Mouse (Mus musculus) limb, embryonic 12.5 days (tissue): ENCODE data around the gene Kif22. TPM values are rescaled to one million over a fixed set of nuclear protein-coding genes. Genes with fewer than 3 reads are reported as not detected.

ENCODE experiments used
- ATAC-seq: fragments of 200-750 bp; cut with Nextera tagmentation; 2 replicates; pipeline ENCODE4 v1.8.0; 2017; ENCODE audit warnings: low read depth, moderate TSS enrichment; ENCODE audit not compliant: insufficient number of reproducible peaks, insufficient read depth, low FRiP score, low TSS enrichment
- H3K27ac ChIP-seq: fragments of 300-500 bp; sonication (generic); 2 replicates; pipeline ENCODE4 v1.5.1; 2016; ENCODE audit warnings: mild to moderate bottlenecking, moderate library complexity
- H3K27me3 ChIP-seq: fragments of 300-500 bp; sonication (generic); 2 replicates; pipeline ENCODE4 v1.6.1; 2016; ENCODE audit warnings: mild to moderate bottlenecking, moderate library complexity
- H3K36me3 ChIP-seq: fragments of 300-500 bp; sonication (generic); 2 replicates; pipeline ENCODE4 v1.6.1; 2016; ENCODE audit warnings: mild to moderate bottlenecking, moderate library complexity
- H3K4me1 ChIP-seq: fragments of 300-500 bp; sonication (generic); replicated peaks from 2 replicates; pipeline ENCODE4 v1.6.1; 2016
- H3K4me2 ChIP-seq: fragments of 300-500 bp; sonication (generic); 2 replicates; pipeline ENCODE4 v1.6.1; 2016; ENCODE audit warnings: mild to moderate bottlenecking, moderate library complexity
- H3K4me3 ChIP-seq: fragments of 300-500 bp; sonication (generic); replicated peaks from 2 replicates; pipeline ENCODE4 v1.5.1; 2016; ENCODE audit warnings: mild to moderate bottlenecking
- H3K9ac ChIP-seq: fragments of 300-500 bp; sonication (generic); replicated peaks from 2 replicates; pipeline ENCODE4 v1.6.1; 2016; ENCODE audit warnings: mild to moderate bottlenecking, moderate library complexity
- H3K9me3 ChIP-seq: fragments of 300-500 bp; sonication (generic); 2 replicates; pipeline ENCODE4 v1.6.1; 2016; ENCODE audit warnings: mild to moderate bottlenecking, moderate library complexity
- WGBS: fragments of 180-500 bp; shearing (Covaris S2); methylation state at CpG from one replicate; pipeline ENCODE4 v1.1.7; 2016; 5-methylcytosine and 5-hydroxymethylcytosine counted together
- microRNA-seq: library from miRNA; unstranded; fragments of <30 nt; microRNA quantifications from one replicate; pipeline ENCODE4, GENCODE M21; 2017
- polyA plus RNA-seq: library from polyadenylated mRNA; unstranded; fragments of >200 nt; fragmentation: Nextera tagmentation; extraction: Ambion mirVana; gene quantifications from 2 replicates; pipeline ENCODE4 v1.2.1, GENCODE M21; 2016

Kif22 gene
- polyA plus RNA-seq, 1 experiment from 2014 or later: 161 TPM

DNA sequence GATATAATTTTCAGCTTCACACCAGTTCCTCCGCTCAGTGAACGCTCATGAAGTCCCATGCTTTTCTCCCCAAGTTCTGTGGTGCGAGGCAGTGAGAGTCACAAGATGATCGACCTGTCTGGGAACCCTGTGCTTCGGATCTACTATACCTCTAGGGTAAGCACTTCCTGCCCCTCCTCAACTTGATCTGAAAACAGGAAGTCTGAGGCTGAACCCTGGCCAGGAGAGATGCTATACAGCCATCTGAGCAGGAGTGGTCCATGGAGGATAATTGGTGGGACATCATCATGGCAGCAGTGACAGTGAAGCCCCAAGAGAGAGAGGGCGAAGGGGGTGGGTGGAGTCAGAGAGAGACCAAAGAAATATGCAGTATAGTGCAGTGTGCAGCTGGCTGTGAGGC lies 63.4 kb downstream of the Kif22 start:
- peaks cover 9% of the 10 kb centered on the region; the same call in 1 of the 2 replicates for H3K4me1 ChIP-seq
- no peak overlapping the region for H3K4me3 ChIP-seq
- H3K36me3 ChIP-seq: peaks cover 37% of the 10 kb centered on the region
- H3K9ac ChIP-seq: no peak overlapping the region
- H3K9me3 ChIP-seq: no peaks in the 10 kb centered on the region
- WGBS: 95% methylated on average over 6 of the region's 6 CpGs
- no peak for ATAC-seq
- no peaks in the 10 kb centered on the region for H3K27me3 ChIP-seq
- no peak overlapping the region for H3K4me2 ChIP-seq
- H3K27ac ChIP-seq: no peak overlapping the region

Small RNA genes within 50 kb of the gene (microRNA-seq; reads per million reads assigned to microRNA genes)
- not detected for gene Gm44343

Other genes starting within 250 kb of the Kif22 start
- gene Ppp4c, start 250.0 kb downstream of the Kif22 start, polyA plus RNA-seq: 378 and 401 TPM in 2 replicates
- gene Fam57b, start 244.8 kb downstream of the Kif22 start, polyA plus RNA-seq: 0.19 and 0.33 TPM in 2 replicates
- gene 4930451I11Rik, start 210.8 kb downstream of the Kif22 start, polyA plus RNA-seq: not detected in 2 replicates
- 1.5 and 2.3 TPM in 2 replicates for gene Doc2a, start 195.1 kb downstream of the Kif22 start, polyA plus RNA-seq
- gene Hirip3, start 180.5 kb downstream of the Kif22 start, polyA plus RNA-seq: 46.1 and 50.7 TPM in 2 replicates
- 93.3 and 101 TPM in 2 replicates for gene Ino80e, start 180.1 kb downstream of the Kif22 start, polyA plus RNA-seq
- 58.2 and 60.3 TPM in 2 replicates for gene Taok2, start 157.8 kb downstream of the Kif22 start, polyA plus RNA-seq
- gene Tmem219, start 119.6 kb downstream of the Kif22 start, polyA plus RNA-seq: 17.7 and 18.0 TPM in 2 replicates
- gene Kctd13, start 113.6 kb downstream of the Kif22 start, polyA plus RNA-seq: 18.3 and 19.7 TPM in 2 replicates
- 0.17 and 0.30 TPM in 2 replicates for gene Asphd1, start 92.9 kb downstream of the Kif22 start, polyA plus RNA-seq
- gene Sez6l2, start 91.9 kb downstream of the Kif22 start, polyA plus RNA-seq: 0.14 and 0.35 TPM in 2 replicates
- 76.5 and 80.7 TPM in 2 replicates for gene Cdipt, start 66.6 kb downstream of the Kif22 start, polyA plus RNA-seq
- gene Cdiptos, start 66.4 kb downstream of the Kif22 start, polyA plus RNA-seq: 0.64 and 1.1 TPM in 2 replicates
- gene Mvp, start 27.9 kb downstream of the Kif22 start, polyA plus RNA-seq: 4.1 and 4.6 TPM in 2 replicates
- 0.42 and 0.59 TPM in 2 replicates for gene Pagr1b, start 26.0 kb downstream of the Kif22 start, polyA plus RNA-seq
- gene Pagr1a, start 25.1 kb downstream of the Kif22 start, polyA plus RNA-seq: 33.0 and 34.4 TPM in 2 replicates
- gene Gm42742, start 21.4 kb downstream of the Kif22 start, polyA plus RNA-seq: 73.7 and 81.2 TPM in 2 replicates
- gene Prrt2, start 21.3 kb downstream of the Kif22 start, polyA plus RNA-seq: 3.1 and 6.4 TPM in 2 replicates
- gene Maz, start 15.4 kb downstream of the Kif22 start, polyA plus RNA-seq: 120 and 123 TPM in 2 replicates
- gene Zg16, start 44.9 kb upstream of the Kif22 start, polyA plus RNA-seq: not detected in 2 replicates
- gene AI467606, start 48.9 kb upstream of the Kif22 start, polyA plus RNA-seq: 1.4 and 1.8 TPM in 2 replicates
- gene Qprt, start 79.8 kb upstream of the Kif22 start, polyA plus RNA-seq: 1.3 and 1.7 TPM in 2 replicates
- 0.26 TPM in 1 of 2 replicates, not detected in the other for gene Spn, start 95.4 kb upstream of the Kif22 start, polyA plus RNA-seq
- 86.5 and 91.8 TPM in 2 replicates for gene Cd2bp2, start 153.6 kb upstream of the Kif22 start, polyA plus RNA-seq
- 40.9 and 45.3 TPM in 2 replicates for gene Tbc1d10b, start 166.0 kb upstream of the Kif22 start, polyA plus RNA-seq
- 142 and 145 TPM in 2 replicates for gene Mylpf, start 166.4 kb upstream of the Kif22 start, polyA plus RNA-seq
- gene Zfp553, start 190.6 kb upstream of the Kif22 start, polyA plus RNA-seq: 61.9 and 65.5 TPM in 2 replicates
- gene Sept1, start 190.7 kb upstream of the Kif22 start, polyA plus RNA-seq: 34.1 and 35.9 TPM in 2 replicates
- 79.5 and 84.1 TPM in 2 replicates for gene Zfp771, start 201.8 kb upstream of the Kif22 start, polyA plus RNA-seq
- 219 and 224 TPM in 2 replicates for gene Dctpp1, start 218.2 kb upstream of the Kif22 start, polyA plus RNA-seq
- gene Sephs2, start 231.6 kb upstream of the Kif22 start, polyA plus RNA-seq: 89.5 and 92.3 TPM in 2 replicates